Mouse (Mus musculus): ENCODE data around the gene Brpf3. TPM values are rescaled to one million over a fixed set of nuclear protein-coding genes. Genes with fewer than 3 reads are reported as not detected.

Brpf3 gene
- polyA plus RNA-seq, 1 experiment from 2014 or later = 5.2 TPM

DNA sequence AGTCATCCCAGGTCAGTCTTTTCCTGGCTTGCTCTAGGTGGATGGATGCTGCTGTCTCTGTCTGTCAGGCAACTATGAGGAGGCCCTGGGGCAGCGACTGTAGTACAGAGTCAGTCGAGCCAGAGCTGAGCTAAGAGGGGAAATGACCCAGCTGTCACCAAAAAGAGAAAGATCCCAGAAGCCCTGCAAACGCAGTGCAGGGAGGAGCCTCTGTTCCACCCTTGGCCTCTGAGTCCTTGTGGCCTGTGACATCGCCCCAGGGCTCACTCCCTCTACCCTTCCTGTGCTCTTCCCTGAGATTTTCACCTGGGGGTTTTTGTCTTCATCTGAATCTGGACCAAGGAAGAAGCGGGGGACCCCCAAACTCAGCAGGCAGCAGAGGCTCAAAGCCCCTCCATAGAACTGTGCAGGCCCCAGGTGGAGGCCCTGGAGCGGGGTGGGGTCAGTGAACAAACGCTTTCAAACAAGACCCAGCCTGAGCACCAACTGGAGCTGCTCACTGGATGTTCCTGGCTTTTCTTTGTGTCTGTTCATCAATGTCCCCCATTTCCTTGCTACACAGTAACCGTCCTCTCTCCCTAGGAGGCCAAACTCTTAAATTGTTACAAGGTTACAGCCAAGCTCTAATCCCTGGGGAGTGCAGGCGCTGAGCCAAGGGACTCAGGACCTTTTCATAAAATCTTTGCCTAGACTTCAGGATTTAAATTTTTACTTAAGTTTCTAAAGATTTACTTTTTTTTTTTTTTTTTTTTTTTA, 19.4 kb upstream of the Brpf3 start:
- Histone ChIP-seq H3K4me1 (replicated peaks; ENCODE audit: control insufficient read depth, insufficient read depth) (no peaks in the 10 kb centered on the region), H3K9ac (ENCODE audit: low read length) (0 out of 2 replicates have a peak overlapping the region, but pooled peaks have one; percentile 13), H3K27me3 (ENCODE audit: control insufficient read depth, insufficient read depth, low read length) (no peaks in the 10 kb centered on the region), H3K4me3 (ENCODE audit: low read depth, low read length) (no peak overlapping the region), H3K4me2 (replicated peaks; ENCODE audit: low read depth) (no peak overlapping the region), H3K36me3 (ENCODE audit: control insufficient read depth, insufficient read depth, low read length) (peaks cover 2% of the 10 kb centered on the region; the same call in 1 of the 2 replicates), H3K9me3 (ENCODE audit: control insufficient read depth, low read length) (no peaks in the 10 kb centered on the region), H3K27ac (replicated peaks) (no peak overlapping the region)
- 41% methylated on average over 9 of the region's 9 CpGs for WGBS
- ATAC-seq (ENCODE audit: low FRiP score, low TSS enrichment) (peak; percentile 14; the same call in 1 of the 2 replicates), DNase-seq (ENCODE audit: low spot score) (no peak)
- TF ChIP-seq CTCF (IDR thresholded peaks at IDR 0.05; ENCODE audit: low read depth) (no peak), EP300 (optimal IDR thresholded peaks at IDR 0.05) (no peak)

GRCm38 (mm10) chr17:28785036-28785435, 15.9 kb upstream of the Brpf3 start:
- Histone ChIP-seq H3K4me2 (replicated peaks; ENCODE audit: low read depth) (no peak overlapping the region), H3K36me3 (ENCODE audit: control insufficient read depth, insufficient read depth, low read length) (no peaks in the 10 kb centered on the region), H3K9me3 (ENCODE audit: control insufficient read depth, low read length) (no peaks in the 10 kb centered on the region), H3K27ac (replicated peaks) (no peak overlapping the region), H3K4me1 (replicated peaks; ENCODE audit: control insufficient read depth, insufficient read depth) (no peaks in the 10 kb centered on the region), H3K4me3 (ENCODE audit: low read depth, low read length) (no peak overlapping the region), H3K9ac (ENCODE audit: low read length) (no peak overlapping the region), H3K27me3 (ENCODE audit: control insufficient read depth, insufficient read depth, low read length) (no peaks in the 10 kb centered on the region)
- 87% methylated on average over 3 of the region's 3 CpGs for whole genome bisulfite sequencing
- ATAC-seq (ENCODE audit: low FRiP score, low TSS enrichment) = no peak
- DNase-seq (ENCODE audit: low spot score) = no peak
- no peak for TF ChIP-seq CTCF (IDR thresholded peaks at IDR 0.05; ENCODE audit: low read depth)
- no peak for TF ChIP-seq EP300 (optimal IDR thresholded peaks at IDR 0.05)

DNA sequence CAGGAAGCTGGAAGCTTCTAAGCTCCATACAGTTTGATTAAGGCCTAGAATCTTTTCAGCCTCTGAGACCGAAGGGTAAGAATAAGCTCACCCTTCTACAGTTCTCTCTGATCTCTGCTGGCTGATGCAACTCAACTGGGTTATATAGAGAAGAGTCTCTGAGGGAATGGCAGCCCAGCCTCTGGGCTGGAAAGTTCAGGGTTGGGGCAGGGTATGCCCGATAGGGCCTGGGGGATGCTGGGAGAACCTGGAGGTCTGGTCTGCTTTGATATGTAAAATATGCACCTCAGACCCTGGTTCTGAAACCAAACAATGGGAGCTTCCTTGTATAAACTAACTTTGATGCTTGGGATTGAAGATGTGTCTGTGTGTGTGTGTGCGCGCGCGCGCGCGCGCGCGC, 13.4 kb upstream of the Brpf3 start:
- 94% methylated on average over 12 of the region's 12 CpGs for WGBS
- H3K4me3 ChIP-seq (ENCODE audit: low read depth, low read length) = no peak overlapping the region
- no peaks in the 10 kb centered on the region for H3K9me3 ChIP-seq (ENCODE audit: control insufficient read depth, low read length)
- no peak overlapping the region for H3K27ac ChIP-seq (replicated peaks)
- no peak for DNase-seq (ENCODE audit: low spot score)
- H3K36me3 ChIP-seq (ENCODE audit: control insufficient read depth, insufficient read depth, low read length) = no peaks in the 10 kb centered on the region
- no peak overlapping the region for H3K4me2 ChIP-seq (replicated peaks; ENCODE audit: low read depth)
- no peak for ATAC-seq (ENCODE audit: low FRiP score, low TSS enrichment)
- TF ChIP-seq CTCF (IDR thresholded peaks at IDR 0.05; ENCODE audit: low read depth) (no peak), EP300 (optimal IDR thresholded peaks at IDR 0.05) (no peak)
- H3K9ac ChIP-seq (ENCODE audit: low read length) = no peak overlapping the region
- no peaks in the 10 kb centered on the region for H3K27me3 ChIP-seq (ENCODE audit: control insufficient read depth, insufficient read depth, low read length)
- H3K4me1 ChIP-seq (replicated peaks; ENCODE audit: control insufficient read depth, insufficient read depth) = no peaks in the 10 kb centered on the region

- no peaks in the 10 kb centered on the region for H3K9me3 ChIP-seq (ENCODE audit: control insufficient read depth, low read length)
- no peaks in the 10 kb centered on the region for H3K27me3 ChIP-seq (ENCODE audit: control insufficient read depth, insufficient read depth, low read length)
- TF ChIP-seq CTCF (IDR thresholded peaks at IDR 0.05; ENCODE audit: low read depth) (no peak), EP300 (optimal IDR thresholded peaks at IDR 0.05) (no peak)
- no peaks in the 10 kb centered on the region for H3K36me3 ChIP-seq (ENCODE audit: control insufficient read depth, insufficient read depth, low read length)
- ATAC-seq (ENCODE audit: low FRiP score, low TSS enrichment) (no peak), DNase-seq (ENCODE audit: low spot score) (no peak)
- peaks cover 3% of the 10 kb centered on the region; the same call in 1 of the 2 replicates for H3K4me1 ChIP-seq (replicated peaks; ENCODE audit: control insufficient read depth, insufficient read depth)
- H3K4me3 ChIP-seq (ENCODE audit: low read depth, low read length) = no peak overlapping the region
- H3K9ac ChIP-seq (ENCODE audit: low read length) = no peak overlapping the region
- 90% methylated on average over 4 of the region's 4 CpGs for WGBS
- no peak overlapping the region for H3K27ac ChIP-seq (replicated peaks)
- no peak overlapping the region for H3K4me2 ChIP-seq (replicated peaks; ENCODE audit: low read depth)
Measured at GRCm38 (mm10) chr17:28797031-28797430, 3.9 kb upstream of the Brpf3 start.

GRCm38 (mm10) chr17:28799291-28800160, 1.4 kb upstream of the Brpf3 start:
- Histone ChIP-seq H3K9me3 (ENCODE audit: control insufficient read depth, low read length) (no peaks in the 10 kb centered on the region), H3K27me3 (ENCODE audit: control insufficient read depth, insufficient read depth, low read length) (no peaks in the 10 kb centered on the region), H3K4me2 (replicated peaks; ENCODE audit: low read depth) (peak overlapping the region; percentile 95), H3K27ac (replicated peaks) (no peak overlapping the region), H3K4me1 (replicated peaks; ENCODE audit: control insufficient read depth, insufficient read depth) (peaks cover 3% of the 10 kb centered on the region; the same call in 1 of the 2 replicates), H3K36me3 (ENCODE audit: control insufficient read depth, insufficient read depth, low read length) (no peaks in the 10 kb centered on the region), H3K4me3 (ENCODE audit: low read depth, low read length) (no peak overlapping the region), H3K9ac (ENCODE audit: low read length) (no peak overlapping the region)
- WGBS = 9% methylated on average over 14 of the region's 14 CpGs
- DNase-seq (ENCODE audit: low spot score) (no peak), ATAC-seq (ENCODE audit: low FRiP score, low TSS enrichment) (no peak)
- TF ChIP-seq CTCF (IDR thresholded peaks at IDR 0.05; ENCODE audit: low read depth) (no peak), EP300 (optimal IDR thresholded peaks at IDR 0.05) (no peak)
